24 mouse cellular contexts compared by ENCODE assay signal in genomic region chr5:43994981-43995380, GRCm38 (mm10). TPM values are rescaled to one million over a fixed set of nuclear protein-coding genes. Genes with fewer than 3 reads are reported as not detected.
"Had no signal": no experiment of that assay in that cellular context is flagged by ENCODE, and none has a peak within 500 bp of the region (broad histone marks: within the 10 kb centered on the region; RNA-seq: fewer than 3 reads in every experiment).

No protein-coding gene starts in this region.

- DNase-seq: liver, embryonic 13.5 days; liver, postnatal 0 days; lung, adult 2 months; lung, postnatal 14 days; lung, postnatal 36 days; retina, postnatal 1 day; right cerebral cortex, adult 18-20 months; right cerebral cortex, postnatal 25 days; right cerebral cortex, postnatal 4 days; thymus, adult 18-20 months; thymus, postnatal 14 days; thymus, postnatal 36 days had no signal

- H3K4me3 ChIP-seq: liver, embryonic 13.5 days; liver, embryonic 15.5 days; lung, embryonic 15.5 days; megakaryocyte, embryonic 14.5 days; midbrain, embryonic 13.5 days; midbrain, embryonic 15.5 days; neural tube, embryonic 12.5 days; stomach, embryonic 15.5 days had no signal

- H3K9ac ChIP-seq: liver, embryonic 13.5 days; liver, embryonic 15.5 days; liver, postnatal 0 days; lung, embryonic 15.5 days; midbrain, embryonic 13.5 days; midbrain, embryonic 15.5 days; neural tube, embryonic 12.5 days; stomach, embryonic 15.5 days had no signal

- H3K4me1 ChIP-seq: liver, embryonic 13.5 days; lung, embryonic 15.5 days; midbrain, embryonic 13.5 days; midbrain, embryonic 15.5 days; neural tube, embryonic 12.5 days; stomach, embryonic 15.5 days had no signal

- H3K36me3 ChIP-seq: liver, embryonic 13.5 days; liver, embryonic 15.5 days; lung, embryonic 15.5 days; midbrain, embryonic 15.5 days; stomach, embryonic 15.5 days had no signal

- H3K27ac ChIP-seq: liver, embryonic 13.5 days; liver, embryonic 15.5 days; lung, embryonic 15.5 days; macrophage; midbrain, embryonic 13.5 days; midbrain, embryonic 15.5 days; neural tube, embryonic 12.5 days; stomach, embryonic 15.5 days had no signal

- H3K9me3 ChIP-seq: liver, embryonic 13.5 days; liver, embryonic 15.5 days; lung, embryonic 15.5 days; megakaryocyte, embryonic 14.5 days; midbrain, embryonic 13.5 days; midbrain, embryonic 15.5 days; neural tube, embryonic 12.5 days; stomach, embryonic 15.5 days had no signal

- H3K27me3 ChIP-seq: liver, embryonic 13.5 days; liver, embryonic 15.5 days; lung, embryonic 15.5 days; midbrain, embryonic 13.5 days; midbrain, embryonic 15.5 days; neural tube, embryonic 12.5 days; stomach, embryonic 15.5 days had no signal

- H3K4me2 ChIP-seq: liver, embryonic 13.5 days; liver, embryonic 15.5 days; lung, embryonic 15.5 days; midbrain, embryonic 11.5 days; midbrain, embryonic 13.5 days; midbrain, embryonic 15.5 days; neural tube, embryonic 12.5 days; stomach, embryonic 15.5 days had no signal

- ATAC-seq: liver, postnatal 0 days; lung, postnatal 0 days; midbrain, embryonic 13.5 days; midbrain, embryonic 15.5 days had no signal

RNA-seq across cellular contexts. Expression of gene Fgfbp1, which starts 13.4 kb away (rescaled TPM):
- total RNA-seq: megakaryocyte progenitor cell, adult 5-6 weeks; monocyte, adult 5-6 weeks had no signal
- polyA plus RNA-seq: macrophage had no signal
